Mouse (Mus musculus) heart, embryonic 14.5 days (tissue): ENCODE data around the gene Ankrd6. TPM values are rescaled to one million over a fixed set of nuclear protein-coding genes. Genes with fewer than 3 reads are reported as not detected.

Experiments
- ATAC-seq: fragments of 200-750 bp; cut with Nextera tagmentation; 2 replicates; pipeline ENCODE4 v1.8.0; 2017; ENCODE audit warnings: low read depth, moderate TSS enrichment; ENCODE audit not compliant: insufficient number of reproducible peaks, insufficient read depth, low FRiP score
- H3K27ac ChIP-seq, 2 experiments: fragments of 200-500 bp in 1 of 2; fragments of 300-500 bp in 1 of 2; sonication (generic) in 1 of 2; replicated peaks in 1 of 2; 2 replicates each; pipeline ENCODE4 v1.5.1; 2012 to 2014; ENCODE audit warnings: low read depth in 2 of 2, low read length in 2 of 2, control low read depth in 1 of 2, mild to moderate bottlenecking in 1 of 2, mixed read lengths in 1 of 2; ENCODE audit not compliant: control insufficient read depth in 1 of 2, insufficient read depth in 1 of 2
- H3K27me3 ChIP-seq: fragments of 300-500 bp; sonication (generic); 2 replicates; pipeline ENCODE4 v1.6.1; 2014; ENCODE audit warnings: mild to moderate bottlenecking, low read length, control low read depth; ENCODE audit not compliant: control insufficient read depth, insufficient read depth
- H3K36me3 ChIP-seq: fragments of 300-500 bp; sonication (generic); 2 replicates; pipeline ENCODE4 v1.6.1; 2014; ENCODE audit warnings: mild to moderate bottlenecking, control low read depth, low read length, mixed read lengths; ENCODE audit not compliant: control insufficient read depth, insufficient read depth
- H3K4me1 ChIP-seq, 2 experiments: fragments of 200-500 bp in 1 of 2; fragments of 300-500 bp in 1 of 2; sonication (generic) in 1 of 2; 2 replicates each; pipeline ENCODE4 v1.6.1; 2012 to 2014; ENCODE audit warnings: low read length in 2 of 2, control low read depth in 1 of 2, mixed read lengths in 1 of 2; ENCODE audit not compliant: control insufficient read depth in 2 of 2, insufficient read depth in 2 of 2
- H3K4me2 ChIP-seq: fragments of 300-500 bp; sonication (generic); 2 replicates; pipeline ENCODE4 v1.6.1; 2014; ENCODE audit warnings: mild to moderate bottlenecking, low read length
- H3K4me3 ChIP-seq, 2 experiments: fragments of 200-500 bp in 1 of 2; fragments of 300-500 bp in 1 of 2; sonication (generic) in 1 of 2; 2 replicates each; pipeline ENCODE4 v1.5.1; 2012 to 2014; ENCODE audit warnings: low read length in 2 of 2, mild to moderate bottlenecking in 2 of 2, control low read depth in 1 of 2, low read depth in 1 of 2, moderate library complexity in 1 of 2; ENCODE audit not compliant: control insufficient read depth in 1 of 2, insufficient read depth in 1 of 2
- H3K9ac ChIP-seq: fragments of 300-500 bp; sonication (generic); 2 replicates; pipeline ENCODE4 v1.6.1; 2014; ENCODE audit warnings: mild to moderate bottlenecking, low read length
- H3K9me3 ChIP-seq: fragments of 300-500 bp; sonication (generic); 2 replicates; pipeline ENCODE4 v1.6.1; 2016; ENCODE audit warnings: low read length, control low read depth; ENCODE audit not compliant: control insufficient read depth
- WGBS: fragments of 180-500 bp; shearing (Covaris S2); extraction: QIAGEN DNeasy Blood & Tissue Kit; methylation state at CpG from one replicate; pipeline ENCODE4 v1.1.7; 2014; 5-methylcytosine and 5-hydroxymethylcytosine counted together
- polyA plus RNA-seq: library from polyadenylated mRNA; unstranded; fragments of >200 nt; fragmentation: Nextera tagmentation; extraction: Ambion mirVana; gene quantifications from 2 replicates; pipeline ENCODE4 v1.2.1, GENCODE M21; 2014

Gene Ankrd6
- polyA plus RNA-seq, 1 experiment from 2014 or later = 4.5 TPM

- Histone ChIP-seq H3K27me3 (no peaks in the 10 kb centered on the region), H3K36me3 (no peaks in the 10 kb centered on the region), H3K4me3 (no peak overlapping the region), H3K27ac (peak overlapping the region; percentile 56 to 84), H3K4me1 (peaks cover 11 to 31% of the 10 kb centered on the region in 2 experiments), H3K4me2 (peak overlapping the region; percentile 90), H3K9ac (0 out of 2 replicates have a peak overlapping the region, but pooled peaks have one; percentile 1), H3K9me3 (no peaks in the 10 kb centered on the region)
- WGBS = 1% methylated on average over 3 of the region's 3 CpGs
- ATAC-seq = 0 out of 2 replicates have a peak, but pooled peaks have one; percentile 44
These were observed 35.0 kb upstream of the Ankrd6 start for GRCm38 (mm10) chr4:32985684-32986083.

GRCm38 (mm10) chr4:32984801-32985675, 34.4 kb upstream of the Ankrd6 start:
- Histone ChIP-seq H3K36me3 (no peaks in the 10 kb centered on the region), H3K27ac (peak overlapping the region; percentile 56 to 84), H3K27me3 (no peaks in the 10 kb centered on the region), H3K4me3 (peak overlapping the region; percentile 84 to 99), H3K4me2 (peak overlapping the region; percentile 90), H3K4me1 (peaks cover 11 to 31% of the 10 kb centered on the region in 2 experiments), H3K9ac (peak overlapping the region; percentile 88), H3K9me3 (no peaks in the 10 kb centered on the region)
- 17% methylated on average over 13 of the region's 13 CpGs for WGBS
- ATAC-seq = no peak

GRCm38 (mm10) chr4:32984242-32984641, 33.6 kb upstream of the Ankrd6 start:
- H3K27ac ChIP-seq = peak overlapping the region; percentile 56 to 84
- peak overlapping the region; percentile 84 to 99 for H3K4me3 ChIP-seq
- H3K4me1 ChIP-seq = peaks cover 11 to 31% of the 10 kb centered on the region in 2 experiments
- H3K36me3 ChIP-seq = no peaks in the 10 kb centered on the region
- H3K4me2 ChIP-seq = peak overlapping the region; percentile 90
- no peaks in the 10 kb centered on the region for H3K27me3 ChIP-seq
- peak overlapping the region; percentile 88 for H3K9ac ChIP-seq
- H3K9me3 ChIP-seq = no peaks in the 10 kb centered on the region
- no peak for ATAC-seq
- 1% methylated on average over 13 of the region's 13 CpGs for WGBS

GRCm38 (mm10) chr4:32983176-32984155, 32.8 kb upstream of the Ankrd6 start:
- Histone ChIP-seq H3K9ac (peak overlapping the region; percentile 88), H3K36me3 (no peaks in the 10 kb centered on the region), H3K27ac (peak overlapping the region; percentile 84 to 92), H3K4me3 (peak overlapping the region; percentile 84 to 99), H3K4me2 (peak overlapping the region; percentile 90), H3K27me3 (no peaks in the 10 kb centered on the region), H3K9me3 (no peaks in the 10 kb centered on the region), H3K4me1 (peaks cover 11 to 31% of the 10 kb centered on the region in 2 experiments)
- WGBS = under 1% methylated on average over 81 of the region's 94 CpGs
- ATAC-seq = peak; percentile 69

- Histone ChIP-seq H3K27ac (peak within 1 kb of the TSS; percentile 84 to 92), H3K4me1 (peaks cover 11 to 31% of the 10 kb centered on the region in 2 experiments), H3K9ac (peak within 1 kb of the TSS; percentile 88), H3K9me3 (no peaks in the 10 kb centered on the region), H3K4me2 (peak within 1 kb of the TSS; percentile 90), H3K4me3 (peak within 1 kb of the TSS; percentile 84 to 99), H3K36me3 (no peaks in the 10 kb centered on the region), H3K27me3 (no peaks in the 10 kb centered on the region)
- under 1% methylated on average over 18 of the region's 18 CpGs for WGBS
- peak; percentile 69 for ATAC-seq
These were observed 32.1 kb upstream of the Ankrd6 start, which contains the start of gene Rragd for GRCm38 (mm10) chr4:32982716-32983175. Rragd (plus strand) TSS chr4:32983037.

- Histone ChIP-seq H3K4me1 (peaks cover 11 to 29% of the 10 kb centered on the region in 2 experiments), H3K9ac (peak overlapping the region; percentile 88), H3K36me3 (no peaks in the 10 kb centered on the region), H3K4me2 (peak overlapping the region; percentile 90), H3K27ac (peak overlapping the region; percentile 17 to 84; a peak in 2 of 4 replicates), H3K4me3 (peak overlapping the region; percentile 84 to 99), H3K27me3 (no peaks in the 10 kb centered on the region), H3K9me3 (no peaks in the 10 kb centered on the region)
- ATAC-seq = no peak
- WGBS = 3% methylated on average over 15 of the region's 15 CpGs
These were observed 31.5 kb upstream of the Ankrd6 start for GRCm38 (mm10) chr4:32982041-32982715.
